Mouse (Mus musculus) heart, postnatal 0 days (tissue): ENCODE data around the gene Papola.

Experiments used
- CTCF ChIP-seq: IDR thresholded peaks from 2 replicates; pipeline ENCODE4 v1.5.1; 2016; ENCODE audit warnings: antibody characterized with exemption, control low read depth, low read depth
- EP300 ChIP-seq: IDR thresholded peaks from 2 replicates; pipeline ENCODE4 v1.6.1; 2016; ENCODE audit warnings: antibody characterized with exemption, low read depth

DNA sequence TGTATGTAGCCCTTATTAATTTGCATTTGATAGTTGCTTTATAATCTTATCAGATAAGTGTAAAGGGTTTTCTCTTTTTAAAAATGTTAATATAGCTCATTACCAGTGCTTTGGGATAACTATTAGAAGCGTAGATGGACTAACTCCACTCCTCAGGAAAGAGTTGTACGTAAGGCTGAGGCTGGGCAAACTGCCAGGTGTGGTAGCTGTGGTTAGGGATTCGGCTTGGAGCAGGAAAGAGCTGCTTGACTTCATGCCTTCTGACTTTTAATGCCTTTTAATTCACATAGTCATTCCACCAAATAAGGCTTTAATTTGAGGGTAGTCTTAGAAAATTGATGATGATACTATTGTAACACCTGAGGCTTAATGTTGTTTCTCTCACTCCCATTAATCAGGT is 24.5 kb downstream of the Papola start:
- no peak for TF ChIP-seq CTCF
- TF ChIP-seq EP300 = no peak
